Mouse (Mus musculus) 3134 (cell line): ENCODE data around the gene Pdcd4.
A peak's percentile ranks its signal among the peaks of the same experiment; 100 is the strongest.

ENCODE experiments used
- DNase-seq: peaks from one replicate; pipeline ENCODE4 v3.0.0-alpha.2; 2011; ENCODE audit warnings: low spot score; ENCODE audit not compliant: insufficient read length; ENCODE audit errors: extremely low read depth

Pdcd4 gene

GRCm38 (mm10) chr19:53892061-53892460 lies at the start of gene Pdcd4:
Gene Pdcd4, plus strand, starts transcription at chr19:53892231.
- DNase-seq: no peak

- DNase-seq: no peak
These were observed 48.1 kb upstream of the Pdcd4 start for GRCm38 (mm10) chr19:53843972-53844371.

GRCm38 (mm10) chr19:53848272-53848995 lies 43.6 kb upstream of the Pdcd4 start:
- no peak for DNase-seq

GRCm38 (mm10) chr19:53850166-53850922 lies 41.7 kb upstream of the Pdcd4 start:
- peak; percentile 30 for DNase-seq

- DNase-seq: no peak
These were observed 40.7 kb upstream of the Pdcd4 start for GRCm38 (mm10) chr19:53851352-53851751.

GRCm38 (mm10) chr19:53851826-53852698 lies 40.0 kb upstream of the Pdcd4 start:
- DNase-seq: no peak

GRCm38 (mm10) chr19:53852699-53853451 lies 39.2 kb upstream of the Pdcd4 start:
- no peak for DNase-seq

GRCm38 (mm10) chr19:53854978-53855377 lies 37.1 kb upstream of the Pdcd4 start:
- no peak for DNase-seq

- DNase-seq: no peak
These were observed 36.2 kb upstream of the Pdcd4 start for GRCm38 (mm10) chr19:53855781-53856180.

- no peak for DNase-seq
These were observed 35.2 kb upstream of the Pdcd4 start for GRCm38 (mm10) chr19:53856794-53857193.

- no peak for DNase-seq
These were observed 34.1 kb upstream of the Pdcd4 start for GRCm38 (mm10) chr19:53857962-53858361.

GRCm38 (mm10) chr19:53859149-53859548 lies 32.9 kb upstream of the Pdcd4 start:
- no peak for DNase-seq

GRCm38 (mm10) chr19:53859593-53859992 lies 32.4 kb upstream of the Pdcd4 start:
- no peak for DNase-seq

GRCm38 (mm10) chr19:53861346-53861745 lies 30.7 kb upstream of the Pdcd4 start:
- DNase-seq: no peak

GRCm38 (mm10) chr19:53862573-53863246 lies 29.3 kb upstream of the Pdcd4 start:
- no peak for DNase-seq

- DNase-seq: no peak
These were observed 24.8 kb upstream of the Pdcd4 start for GRCm38 (mm10) chr19:53867238-53867637.

GRCm38 (mm10) chr19:53868125-53868524 lies 23.9 kb upstream of the Pdcd4 start:
- no peak for DNase-seq

- DNase-seq: no peak
These were observed 23.2 kb upstream of the Pdcd4 start for GRCm38 (mm10) chr19:53868796-53869195.

- no peak for DNase-seq
These were observed 22.3 kb upstream of the Pdcd4 start for GRCm38 (mm10) chr19:53869427-53870385.
